Mouse (Mus musculus) megakaryocyte progenitor cell, adult 5-6 weeks (primary cell): ENCODE results near the gene Prkcb. TPM values are rescaled to one million over a fixed set of nuclear protein-coding genes. Genes with fewer than 3 reads are reported as not detected.

Experiments
- ATAC-seq: replicated peaks from 2 replicates; pipeline ENCODE4 v1.8.0; 2016; ENCODE audit warnings: mild to moderate bottlenecking, moderate TSS enrichment, inconsistent platforms; ENCODE audit not compliant: poor library complexity
- total RNA-seq, 2 experiments: library from RNA; stranded (forward) in 1 of 2; stranded (reverse) in 1 of 2; fragments of 157-497, 149-512 nt in 1 of 2; fragments of 200-1000 nt in 1 of 2; gene quantifications; 2 replicates each; pipeline versions ENCODE4 v1.2.3 to v1.2.4; 2015 to 2017

The Prkcb gene
- total RNA-seq, 2 experiments from 2014 or later, result 32.6 to 34.1 TPM

DNA sequence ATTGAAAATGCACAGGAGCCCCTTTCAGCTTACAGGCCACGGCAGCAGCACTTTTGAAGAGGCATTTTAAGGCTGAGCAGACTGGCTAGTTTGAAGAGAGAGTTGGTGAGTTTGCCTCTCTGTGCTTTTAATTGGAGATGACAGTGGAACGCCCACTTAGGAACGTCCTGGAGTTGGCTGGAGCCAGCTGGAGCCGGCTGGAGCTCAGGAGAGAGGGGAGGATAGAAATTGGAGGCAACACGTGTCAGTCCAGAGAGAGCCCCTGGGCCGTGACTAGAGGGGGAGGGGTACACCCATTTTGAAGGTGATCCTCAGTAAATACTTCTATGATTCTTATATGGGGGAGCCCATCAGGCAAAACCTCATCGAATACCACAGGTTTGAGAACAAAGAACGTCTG lies 287.0 kb downstream of the Prkcb start:
- ATAC-seq, result no peak

DNA sequence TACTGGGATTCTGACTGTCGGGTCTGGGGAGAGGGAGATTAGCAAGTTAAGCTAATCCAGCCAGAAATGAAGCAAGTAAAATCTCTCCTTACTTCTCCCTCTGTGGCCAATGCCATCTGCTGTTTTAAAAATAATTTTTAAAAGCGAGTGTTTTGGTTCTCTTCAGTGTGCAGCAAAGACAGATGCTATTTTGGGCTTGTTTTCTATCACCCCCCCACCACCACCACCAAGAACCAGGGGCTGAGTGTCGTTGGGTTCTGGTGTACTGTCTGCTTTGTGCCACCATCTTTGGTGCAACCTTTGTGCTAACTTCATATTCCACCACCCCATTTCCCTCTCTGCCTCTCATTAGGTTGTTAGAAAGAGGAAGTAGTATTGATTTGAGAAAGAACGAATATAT lies 289.0 kb downstream of the Prkcb start:
- no peak for ATAC-seq

DNA sequence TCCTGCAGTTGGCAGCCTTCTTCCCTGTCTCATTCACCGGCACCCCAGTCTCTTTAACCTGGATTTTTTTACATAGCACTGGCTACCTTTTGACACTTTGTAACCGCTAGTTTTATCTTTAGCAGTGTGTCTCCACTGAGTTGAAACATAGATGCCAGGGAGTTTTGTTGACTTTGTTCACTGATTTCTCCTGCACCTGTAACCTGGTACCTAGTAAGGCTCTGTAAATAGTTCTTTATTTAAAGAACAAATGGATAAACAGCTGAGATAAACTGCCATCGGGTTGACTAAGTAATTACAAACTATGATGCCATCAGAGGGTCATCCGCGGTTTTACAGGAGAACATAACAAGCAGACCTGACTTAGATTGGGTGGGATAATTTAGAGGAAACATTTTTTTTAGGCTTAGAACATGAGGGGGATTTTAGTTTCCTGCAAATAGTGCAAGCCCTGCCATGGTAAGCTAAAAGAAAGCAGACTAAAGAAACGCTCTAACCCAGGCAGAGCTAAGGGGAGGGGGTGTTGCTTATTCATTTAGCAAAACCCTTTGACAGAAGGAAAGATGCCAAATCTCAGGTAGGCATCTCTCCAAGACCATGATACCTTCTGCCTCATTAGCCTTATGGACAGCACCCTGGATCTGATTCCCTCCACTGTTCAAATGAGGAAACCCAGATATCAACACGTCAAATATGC lies 291.1 kb downstream of the Prkcb start:
- no peak for ATAC-seq

DNA sequence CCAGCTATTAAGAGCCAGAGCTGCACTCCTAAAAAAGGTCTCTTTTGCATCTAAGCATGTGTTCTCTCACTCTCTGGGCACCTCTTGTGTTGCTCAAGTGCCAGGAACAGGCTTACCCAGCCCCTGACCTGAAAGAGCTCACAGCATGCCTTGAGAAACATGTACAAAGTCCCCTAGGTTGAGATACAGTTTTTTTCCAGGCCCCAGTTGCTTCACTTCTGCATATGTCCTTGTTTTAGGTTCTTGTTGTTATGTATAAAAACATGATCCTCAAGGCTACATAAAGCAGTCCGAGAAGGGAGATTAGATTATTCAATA lies 291.6 kb downstream of the Prkcb start:
- no peak for ATAC-seq

DNA sequence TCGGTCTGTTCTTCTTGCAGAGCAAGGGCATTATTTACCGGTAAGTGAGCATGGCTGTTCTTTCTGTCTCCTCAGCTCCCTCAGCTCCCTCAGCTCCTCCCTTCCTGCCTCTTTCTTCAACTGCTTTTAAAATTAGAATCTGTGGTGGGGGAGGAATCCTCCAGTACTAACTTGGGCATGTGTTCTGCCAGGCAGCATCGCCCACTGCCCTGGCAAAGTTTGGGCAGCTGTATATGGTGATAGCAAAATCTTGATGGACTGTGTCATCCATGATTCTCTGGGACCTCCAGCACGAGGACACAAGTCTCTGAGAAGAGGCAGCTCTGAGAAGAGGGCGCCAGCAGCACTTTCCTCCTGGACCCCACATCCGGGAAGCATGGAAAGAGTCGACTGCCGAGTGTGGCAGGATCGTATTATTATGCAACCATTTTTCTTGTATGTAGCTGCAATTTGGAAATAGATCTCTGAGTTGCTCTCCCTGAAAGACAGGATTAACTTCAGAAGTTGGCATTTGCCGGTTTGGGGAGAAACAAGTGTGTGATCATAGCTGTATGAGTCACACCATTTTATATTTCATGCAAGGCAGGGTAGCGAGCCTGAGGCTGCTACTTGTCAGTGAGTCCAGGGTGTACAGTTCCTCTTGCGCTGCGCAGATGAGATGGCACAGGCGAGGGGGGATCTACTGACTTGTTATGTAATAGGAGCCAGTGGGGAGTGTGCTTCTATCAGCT lies 296.0 kb downstream of the Prkcb start:
- ATAC-seq, result no peak

DNA sequence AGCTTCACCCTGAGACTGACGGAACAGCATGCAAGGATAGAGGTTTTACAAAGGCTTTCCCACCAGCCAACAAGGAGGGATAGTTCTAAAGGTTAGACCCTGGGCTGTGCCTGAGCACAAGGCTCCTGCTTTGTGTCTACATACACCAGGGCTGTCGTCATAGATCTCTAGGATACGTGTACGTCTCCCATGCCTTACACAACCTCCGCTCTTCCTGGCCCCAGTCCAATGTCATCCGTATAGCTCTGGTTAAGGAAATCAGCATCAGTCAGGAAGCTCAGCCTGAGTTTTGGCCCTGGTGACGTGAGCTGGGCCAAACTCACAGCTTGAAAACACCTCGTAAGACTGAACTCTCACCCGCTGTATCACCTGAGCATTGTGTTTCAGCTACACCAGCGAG lies 307.3 kb downstream of the Prkcb start:
- no peak for ATAC-seq

DNA sequence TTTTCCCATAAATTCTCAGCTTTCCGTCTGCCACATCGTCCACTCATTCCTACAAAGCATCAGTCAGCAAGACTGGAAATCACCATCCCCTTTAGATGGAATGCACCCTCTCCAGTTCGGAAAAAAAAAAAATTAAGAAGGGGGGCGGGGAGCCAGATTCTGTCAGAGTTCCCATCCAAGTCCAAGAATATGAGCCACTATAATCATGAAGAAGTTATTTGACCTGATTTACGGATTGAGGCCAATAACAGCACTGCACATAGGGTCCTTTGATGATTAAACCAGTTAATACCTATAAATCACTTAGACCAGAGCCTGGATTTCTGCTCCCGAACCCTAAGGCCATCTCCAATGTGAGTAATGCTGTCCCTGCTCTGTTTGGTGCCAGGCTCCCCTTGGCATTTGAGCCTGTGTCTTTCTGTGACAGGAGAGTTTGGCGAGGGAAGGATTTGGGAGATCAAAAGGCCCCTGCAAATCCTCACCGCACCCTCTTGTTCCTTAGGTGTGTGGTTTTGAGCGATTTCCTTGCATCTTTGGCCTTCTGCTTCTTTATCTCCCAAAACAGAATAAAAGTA lies 308.1 kb downstream of the Prkcb start:
- ATAC-seq, result no peak

DNA sequence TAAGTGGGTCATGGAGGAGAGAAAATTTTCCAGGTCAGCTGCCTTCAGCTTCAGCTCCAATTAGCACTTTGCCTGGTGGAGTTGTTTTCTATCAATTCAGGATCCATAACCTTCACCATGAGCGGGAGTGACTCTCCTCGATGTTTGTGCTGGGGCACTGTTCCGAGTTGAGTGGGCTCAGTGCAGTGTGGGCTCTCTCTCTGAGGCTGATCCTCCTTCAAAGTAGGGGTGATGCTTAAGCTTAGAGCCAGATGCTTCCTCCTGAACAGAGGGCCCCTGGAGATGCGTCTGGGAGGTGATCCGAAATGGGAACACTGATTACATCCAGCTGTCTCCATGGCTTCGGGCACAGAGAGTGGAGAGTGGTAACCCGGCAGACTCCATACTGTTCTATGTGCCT lies 308.8 kb downstream of the Prkcb start:
- no peak for ATAC-seq

DNA sequence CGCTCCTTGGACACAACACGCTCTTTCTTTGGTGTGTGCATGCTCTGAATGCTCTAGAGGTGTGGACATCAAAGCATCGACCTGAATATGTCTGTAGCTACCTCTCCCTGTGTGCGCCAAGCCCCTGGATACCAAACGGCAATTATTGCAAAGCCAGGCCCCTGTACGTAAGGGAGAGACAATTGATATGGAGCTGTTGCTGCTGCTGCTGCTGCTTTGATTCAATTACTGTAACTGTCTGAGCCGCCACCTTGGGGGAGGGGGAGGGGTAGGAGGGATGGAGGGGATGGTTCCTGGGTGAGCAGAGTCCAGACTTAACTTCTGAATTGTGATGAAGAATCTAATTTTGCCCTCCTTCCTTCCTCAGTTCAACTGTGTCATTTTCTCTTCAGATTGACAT lies 312.3 kb downstream of the Prkcb start:
- no peak for ATAC-seq

DNA sequence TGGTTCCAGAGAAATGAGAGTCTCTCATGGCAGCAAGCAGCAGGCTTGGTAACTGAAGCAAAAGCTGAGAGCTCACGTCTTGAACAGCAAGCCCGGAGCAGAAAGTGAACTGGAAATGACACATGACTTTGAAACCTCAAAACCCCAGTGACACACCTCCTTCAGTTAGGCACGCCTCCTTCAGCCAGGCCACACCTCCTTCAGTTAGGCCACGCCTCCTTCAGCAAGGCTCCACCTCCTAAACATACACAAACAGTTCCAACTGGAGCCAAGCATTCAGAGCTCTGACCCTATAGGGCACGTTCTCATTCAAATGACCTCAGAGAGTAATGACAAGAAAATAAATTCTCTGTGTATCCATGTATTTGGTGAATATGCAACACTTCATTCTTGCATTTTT lies 316.5 kb downstream of the Prkcb start:
- ATAC-seq, result peak; percentile 60

DNA sequence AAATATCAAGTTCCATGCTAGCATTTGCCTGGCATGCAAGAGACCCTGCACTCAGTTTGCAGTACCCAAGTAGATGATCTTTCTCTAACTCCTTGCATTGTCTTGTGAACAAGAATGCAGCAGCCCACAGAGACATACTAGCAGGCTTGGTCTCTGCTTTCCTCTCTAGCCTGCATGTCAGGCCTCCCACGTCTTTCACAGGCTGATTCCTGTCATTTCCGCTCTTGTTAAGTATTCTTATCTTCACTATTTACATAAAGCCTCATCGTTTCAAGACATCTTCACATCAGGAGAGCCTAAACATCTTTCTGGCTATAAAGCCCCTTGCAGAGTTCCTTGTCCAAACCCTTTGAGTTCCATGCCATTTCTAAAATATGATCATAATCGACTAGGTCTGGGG lies 320.9 kb downstream of the Prkcb start:
- no peak for ATAC-seq

DNA sequence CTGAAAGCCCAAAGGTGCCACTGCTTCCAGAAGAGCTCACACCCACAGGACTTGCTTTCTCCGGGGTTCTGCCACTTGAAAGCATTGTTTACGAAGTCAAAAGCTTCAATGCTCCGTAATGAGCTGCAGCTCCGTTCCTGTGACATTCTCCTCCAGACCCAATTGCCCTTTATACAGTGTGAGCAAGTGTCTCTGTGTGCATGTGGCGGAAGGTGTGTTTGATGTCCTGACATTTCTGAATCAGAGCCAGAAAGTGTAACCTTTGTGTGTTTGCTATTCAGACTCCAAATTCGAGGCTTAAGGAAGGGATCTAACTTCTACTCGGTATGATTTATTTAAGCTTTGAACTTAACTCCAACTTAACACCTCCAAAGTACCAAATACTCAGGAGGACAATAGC lies 321.6 kb downstream of the Prkcb start:
- ATAC-seq, result no peak

DNA sequence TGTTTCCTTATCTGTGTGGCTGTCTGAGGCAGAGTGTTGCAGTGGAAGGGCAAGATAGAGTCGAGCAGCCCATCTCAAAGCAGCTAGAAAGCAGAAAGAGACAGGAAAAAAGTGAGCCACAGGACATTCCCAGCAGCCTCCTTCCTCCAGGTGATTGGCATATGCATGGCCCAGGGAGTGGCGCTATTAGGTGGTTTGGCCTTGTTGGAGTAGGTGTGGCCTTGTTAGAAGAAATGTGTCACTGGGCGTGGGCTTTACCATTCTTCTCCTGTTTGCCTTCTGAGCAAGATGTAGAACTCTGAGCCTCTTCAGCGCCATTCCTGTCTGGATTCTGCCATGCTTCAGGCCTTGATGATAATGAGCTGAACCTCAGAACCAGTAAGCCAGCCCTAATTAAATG lies 325.3 kb downstream of the Prkcb start:
- ATAC-seq, result no peak

DNA sequence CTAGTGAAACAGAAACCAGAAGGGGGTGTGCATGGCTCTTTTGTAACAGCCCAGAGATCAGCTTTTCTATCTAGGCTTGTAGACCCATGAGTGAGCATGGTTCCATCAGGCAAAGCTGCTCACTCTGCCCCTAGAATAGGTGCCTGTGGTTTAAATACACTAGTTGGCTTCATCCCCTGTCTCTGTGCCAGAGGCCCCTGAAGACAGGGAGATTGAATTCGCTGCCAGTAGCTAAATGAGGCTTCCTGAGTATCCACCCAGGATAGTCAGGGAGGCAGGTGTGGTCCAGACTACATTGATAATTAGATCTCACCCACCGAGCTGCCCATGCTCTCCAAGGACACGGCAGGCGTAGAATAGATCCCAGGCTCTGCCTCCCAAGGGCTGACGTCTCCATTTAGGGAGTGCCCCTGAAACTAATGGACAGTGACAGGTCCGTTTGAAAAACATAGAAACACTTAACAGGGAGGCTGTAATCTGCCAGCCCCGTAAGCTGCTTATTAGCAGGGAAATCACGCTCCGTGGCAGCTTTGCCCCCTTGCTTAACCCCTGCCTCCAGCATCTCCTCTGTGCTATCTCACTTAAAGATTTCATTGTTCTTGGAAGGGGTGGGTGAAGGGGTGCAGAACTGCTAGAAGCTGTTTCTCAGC lies 333.7 kb downstream of the Prkcb start:
- ATAC-seq, result no peak

DNA sequence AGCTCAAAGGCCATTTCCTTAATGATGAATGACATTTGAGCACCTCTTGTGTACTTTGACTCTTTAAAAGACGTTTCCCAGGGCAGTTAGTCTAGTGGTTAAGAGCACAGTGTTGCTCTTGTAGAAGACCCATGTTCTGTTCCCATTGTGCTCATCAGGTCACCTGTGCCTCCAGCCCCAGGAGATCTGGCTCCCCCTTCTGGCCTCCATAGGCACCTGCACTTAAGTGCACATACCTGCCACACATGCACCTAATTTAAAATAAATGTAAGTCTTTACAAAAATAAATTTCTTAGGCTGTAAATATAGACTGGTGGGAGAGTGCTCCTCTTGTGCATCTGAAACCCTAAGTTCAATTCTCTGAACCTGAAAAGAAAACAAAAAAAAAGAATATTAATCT lies 335.2 kb downstream of the Prkcb start:
- ATAC-seq, result no peak

DNA sequence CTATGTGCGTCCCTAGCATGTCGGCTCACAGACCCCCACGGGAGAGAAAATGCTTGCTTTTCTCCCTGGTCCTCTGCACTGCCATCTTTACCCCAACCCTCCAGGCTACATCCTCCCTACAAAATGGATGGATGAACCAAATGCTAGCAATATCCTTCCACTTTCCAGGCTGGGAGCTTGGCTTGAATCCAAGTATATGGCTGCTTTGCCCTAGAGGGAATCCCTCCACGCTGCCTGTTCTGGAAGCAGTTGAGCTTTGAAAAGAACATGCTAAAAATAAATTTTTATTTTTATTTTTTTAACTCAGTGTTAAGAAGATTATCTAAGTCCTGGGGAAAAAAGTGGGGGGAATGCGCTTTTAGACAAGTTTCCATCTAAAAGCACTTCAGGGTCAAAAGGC lies 339.5 kb downstream of the Prkcb start:
- no peak for ATAC-seq

DNA sequence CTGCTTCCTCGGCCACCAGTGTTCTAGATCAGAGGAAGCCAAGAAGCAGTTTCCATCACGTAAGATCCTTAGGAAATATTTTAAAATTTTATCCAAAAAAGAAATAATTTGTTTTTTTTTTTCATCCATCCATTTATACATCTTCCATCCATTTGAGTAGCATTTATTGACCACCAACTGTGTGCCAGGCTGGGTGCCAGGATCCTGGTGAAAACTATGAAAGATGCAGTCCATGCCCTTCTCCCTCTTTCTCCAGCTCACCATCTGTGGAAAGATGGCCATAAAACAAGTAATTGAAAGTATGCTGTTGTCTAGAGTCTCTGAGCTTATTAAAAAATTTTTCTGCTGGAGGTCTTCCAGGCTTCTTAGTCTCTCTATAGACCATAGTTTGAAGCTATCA lies 341.8 kb downstream of the Prkcb start:
- ATAC-seq, result no peak

DNA sequence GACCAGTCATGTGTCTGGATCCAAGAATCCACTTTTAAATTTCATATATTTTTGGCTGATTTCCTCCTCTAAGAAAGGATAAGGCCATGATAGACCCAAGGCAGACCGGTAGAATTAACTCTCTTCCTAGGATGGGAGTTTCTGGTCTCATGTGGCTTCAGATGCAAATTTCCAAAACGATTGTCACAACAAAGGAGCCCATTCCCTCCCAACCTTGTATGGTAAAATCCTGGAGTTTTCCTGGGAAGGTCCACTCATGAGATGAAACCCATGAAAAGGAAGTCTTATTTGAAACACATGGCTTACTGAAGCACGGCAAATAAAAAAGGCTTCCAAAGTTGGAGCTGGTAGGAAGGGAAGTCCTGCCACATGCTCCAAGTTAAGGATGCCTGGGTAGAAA lies 342.6 kb downstream of the Prkcb start:
- no peak for ATAC-seq

DNA sequence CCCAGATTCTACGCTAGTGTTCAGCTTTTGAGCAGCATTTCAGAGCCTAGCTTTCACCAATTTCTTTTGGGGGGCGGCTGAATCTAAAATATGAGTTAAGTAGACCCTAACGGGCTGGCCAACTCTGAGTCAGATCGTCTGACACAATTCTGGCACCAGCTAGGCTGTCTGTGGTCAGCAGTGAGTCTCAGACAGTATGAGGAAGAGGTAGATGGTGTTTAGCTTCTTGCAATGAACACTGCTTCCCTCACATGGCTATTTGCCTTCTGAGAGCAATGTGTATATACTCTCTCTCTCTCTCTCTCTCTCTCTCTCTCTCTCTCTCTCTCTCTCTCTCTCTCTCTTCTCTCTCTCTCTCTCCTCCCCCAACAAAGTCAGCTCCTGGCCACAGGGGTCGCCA lies 344.4 kb downstream of the Prkcb start:
- ATAC-seq, result no peak

DNA sequence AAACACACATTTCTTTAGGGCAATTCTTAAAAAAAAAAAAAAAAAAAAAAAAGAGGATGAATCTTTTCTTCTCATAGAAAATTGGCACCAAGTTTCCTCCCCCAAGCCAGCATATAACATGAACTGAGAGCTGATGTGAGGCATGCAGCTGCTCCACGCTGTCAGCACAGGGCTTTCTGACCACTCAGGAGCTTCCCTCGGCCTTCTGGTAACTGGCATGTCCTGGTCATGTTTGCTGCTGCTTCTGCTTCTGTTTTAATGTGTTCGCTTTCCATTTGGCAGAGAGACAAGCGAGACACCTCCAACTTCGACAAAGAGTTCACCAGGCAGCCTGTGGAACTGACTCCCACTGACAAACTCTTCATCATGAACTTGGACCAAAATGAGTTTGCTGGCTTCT lies 344.9 kb downstream of the Prkcb start:
- ATAC-seq, result no peak

DNA sequence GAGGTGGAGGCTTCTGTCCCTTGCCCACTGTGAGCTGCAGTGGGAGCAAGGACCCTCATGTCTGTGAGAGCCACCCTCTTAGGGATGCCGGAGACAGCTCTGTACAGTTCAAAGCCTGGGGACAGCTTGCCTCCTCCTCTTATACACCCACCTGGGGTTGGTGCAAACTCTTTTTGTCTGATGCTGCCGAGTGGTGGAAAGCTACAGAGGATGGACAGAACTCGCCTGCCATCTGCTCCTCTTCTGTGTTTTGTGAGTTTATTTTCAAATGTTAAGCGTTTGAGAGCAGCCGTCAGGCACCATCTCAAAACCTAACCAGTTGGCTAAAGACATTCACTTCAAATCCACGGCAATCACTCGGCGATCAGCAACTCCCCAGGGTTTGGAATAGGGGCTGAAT lies 355.1 kb downstream of the Prkcb start:
- no peak for ATAC-seq

DNA sequence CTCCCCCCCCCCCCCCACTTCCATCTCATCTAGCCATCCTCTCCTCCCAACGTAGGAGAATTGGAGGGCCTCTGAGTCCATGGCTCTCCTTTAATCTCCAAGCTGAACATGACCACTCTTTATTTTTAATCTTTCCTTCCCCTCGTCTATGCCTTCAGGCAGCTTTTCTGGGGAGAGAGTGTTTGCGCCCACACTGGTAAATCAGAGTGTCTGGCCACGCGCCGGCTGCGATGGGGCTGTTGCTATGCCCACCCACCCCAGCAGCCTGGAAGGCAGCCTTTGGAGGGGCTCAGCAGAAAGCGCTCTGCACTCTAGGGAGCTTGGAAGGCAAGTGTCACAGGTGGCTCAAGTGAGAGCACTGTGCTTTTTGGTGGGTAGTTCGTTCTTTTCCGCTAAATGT lies 360.8 kb downstream of the Prkcb start:
- ATAC-seq, result no peak
